Mouse (Mus musculus): ENCODE data around the gene Ubqln4. TPM values are rescaled to one million over a fixed set of nuclear protein-coding genes. Genes with fewer than 3 reads are reported as not detected.

Ubqln4 gene
- polyA plus RNA-seq, 1 experiment, result 55.9 TPM

DNA sequence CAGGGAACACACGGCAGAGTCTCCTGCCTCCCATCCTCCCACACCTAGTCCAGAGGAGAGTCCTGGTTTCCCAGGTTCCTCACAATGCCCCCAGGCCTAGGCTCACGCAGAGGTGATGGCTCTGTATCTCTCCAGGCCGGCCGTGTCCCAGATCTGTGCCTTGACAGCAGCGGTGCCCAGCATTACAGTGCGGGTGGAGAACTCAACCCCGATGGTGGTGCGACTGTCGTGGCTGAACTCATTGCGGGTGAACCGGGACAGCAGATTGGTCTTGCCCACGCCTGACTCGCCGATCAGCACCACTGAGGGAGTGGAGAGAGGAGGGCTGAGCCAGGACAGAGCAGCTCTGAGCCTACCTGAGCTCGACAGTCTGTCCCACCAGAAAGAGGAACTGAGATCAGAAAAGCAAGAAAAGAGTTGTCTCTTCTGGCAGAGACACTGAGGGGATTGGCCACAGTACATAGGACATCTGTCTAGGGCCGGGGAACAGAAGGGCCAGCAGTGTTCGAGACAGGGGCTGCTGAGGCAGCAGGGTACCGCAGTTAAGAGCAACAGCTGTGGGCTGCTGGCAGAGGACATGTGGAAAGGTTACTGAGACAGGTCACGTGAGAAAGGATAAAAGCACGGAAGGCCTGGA is 8.5 kb upstream of the Ubqln4 start:
- Histone ChIP-seq H3K36me3 (ENCODE audit: control insufficient read depth, insufficient read depth) (peaks cover 4% of the 10 kb centered on the region), H3K4me3 (ENCODE audit: insufficient read depth, poor library complexity, severe bottlenecking) (no peak overlapping the region), H3K79me2 (ENCODE audit: control insufficient read depth, insufficient read depth) (no peaks in the 10 kb centered on the region), H3K79me3 (ENCODE audit: low read depth) (no peaks in the 10 kb centered on the region), H3ac (ENCODE audit: control insufficient read depth, insufficient read length, low read depth) (no peak overlapping the region), H3K27me3 (ENCODE audit: control insufficient read depth, insufficient read depth, insufficient read length) (no peaks in the 10 kb centered on the region)
- TF ChIP-seq MYOG (IDR thresholded peaks at IDR 0.05; ENCODE audit: control insufficient read depth, extremely low read depth, insufficient read length) (no peak), CEBPB (IDR thresholded peaks at IDR 0.05; ENCODE audit: low read depth) (no peak)

DNA sequence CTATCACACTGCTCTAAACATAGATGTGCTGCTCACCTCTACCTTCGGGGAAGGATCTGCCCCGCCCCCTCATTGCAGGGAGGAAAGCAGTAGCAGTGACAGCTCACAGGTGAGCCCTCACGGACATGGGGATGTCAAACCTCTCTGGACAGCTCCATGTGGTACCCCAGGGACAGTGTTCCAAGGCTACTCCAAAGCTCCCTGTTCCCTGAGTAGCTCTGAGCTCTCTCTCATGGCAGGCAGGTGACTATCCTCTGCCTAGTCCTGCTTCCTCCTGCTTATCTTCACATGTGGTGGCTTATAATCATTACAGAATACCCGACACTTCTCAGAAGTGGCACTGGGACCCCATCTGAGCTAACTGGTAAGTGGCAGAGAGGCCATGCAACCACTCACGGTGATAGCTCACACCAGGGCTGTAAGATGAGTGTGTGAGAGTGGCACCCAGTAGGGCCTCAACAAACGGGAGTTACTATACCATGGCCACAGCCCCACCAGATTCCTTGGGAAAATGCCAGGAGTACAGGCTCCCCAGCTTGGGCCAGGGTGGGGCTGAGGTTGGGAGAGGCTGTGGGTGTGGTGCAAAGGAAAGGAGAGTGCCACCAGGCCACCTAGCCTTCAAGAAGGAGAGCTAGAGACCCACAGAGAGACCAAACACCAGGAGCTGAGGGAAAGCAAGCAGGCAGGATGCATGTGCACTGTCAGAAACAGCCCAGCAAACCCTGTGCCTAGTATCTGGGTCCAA is 6.7 kb upstream of the Ubqln4 start:
- no peak for TF ChIP-seq USF1 (IDR thresholded peaks at IDR 0.05; ENCODE audit: low read depth)
- no peak for TF ChIP-seq MYOD1 (IDR thresholded peaks at IDR 0.05; ENCODE audit: control insufficient read depth, insufficient read length, low read depth)
- Histone ChIP-seq H3K79me3 (ENCODE audit: low read depth) (peaks cover 3% of the 10 kb centered on the region), H3K36me3 (ENCODE audit: control insufficient read depth, insufficient read depth) (no peaks in the 10 kb centered on the region), H3ac (ENCODE audit: control insufficient read depth, insufficient read length, low read depth) (no peak overlapping the region), H3K79me2 (ENCODE audit: control insufficient read depth, insufficient read depth) (peaks cover 10% of the 10 kb centered on the region), H3K4me3 (ENCODE audit: insufficient read depth, poor library complexity, severe bottlenecking) (no peak overlapping the region), H3K27me3 (ENCODE audit: control insufficient read depth, insufficient read depth, insufficient read length) (no peaks in the 10 kb centered on the region)

DNA sequence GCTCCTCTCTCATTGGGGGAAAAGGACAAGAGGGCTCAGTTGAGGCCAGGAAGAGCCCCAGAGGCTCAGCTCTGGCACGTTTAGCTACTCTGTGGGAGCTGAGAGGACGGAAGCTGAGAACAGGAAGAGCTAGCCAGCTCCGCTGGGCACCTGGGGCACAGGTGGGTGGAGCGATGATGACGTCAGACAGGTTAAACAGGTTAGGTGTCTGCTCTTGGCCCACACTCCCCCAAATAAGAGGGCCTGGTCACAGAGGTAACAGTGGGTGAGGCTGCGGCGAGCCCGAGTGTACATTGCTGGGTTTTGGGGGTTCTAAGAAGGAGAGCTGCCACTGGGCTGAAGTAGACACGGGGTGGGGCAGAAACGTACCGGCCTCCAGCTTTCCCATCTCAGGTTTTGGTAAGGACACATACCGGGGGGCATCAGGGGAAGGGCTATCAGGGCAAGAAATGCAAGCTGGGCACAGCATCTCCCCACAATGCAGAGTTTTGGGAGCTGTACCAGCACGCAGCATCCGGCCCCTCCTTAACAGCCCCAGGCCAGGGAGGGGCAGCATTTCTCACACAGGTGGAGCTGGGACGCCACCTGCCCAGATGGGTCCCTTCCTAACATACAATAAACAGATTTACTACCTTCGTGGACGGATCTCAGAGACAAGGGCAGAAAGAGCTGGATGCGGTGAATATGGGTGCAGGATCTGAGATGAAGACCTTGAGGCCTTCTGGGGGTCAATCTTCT is 5.2 kb upstream of the Ubqln4 start, which contains the start of gene Rab25:
Gene Rab25 (minus strand): TSS at position 121 of the 738 bp plus-strand sequence.
- TF ChIP-seq CTCF (IDR thresholded peaks at IDR 0.05; ENCODE audit: control insufficient read depth, insufficient read depth, insufficient read length) (no peak), CEBPB (IDR thresholded peaks at IDR 0.05; ENCODE audit: low read depth) (no peak), USF1 (IDR thresholded peaks at IDR 0.05; ENCODE audit: low read depth) (no peak), MYOD1 (IDR thresholded peaks at IDR 0.05; ENCODE audit: control insufficient read depth, insufficient read length, low read depth) (no peak), MYOG (IDR thresholded peaks at IDR 0.05; ENCODE audit: control insufficient read depth, extremely low read depth, insufficient read length) (no peak), FOSL1 (IDR thresholded peaks at IDR 0.05; ENCODE audit: insufficient read depth, low read length, poor library complexity, severe bottlenecking) (no peak), MAX (IDR thresholded peaks at IDR 0.05) (no peak)

DNA sequence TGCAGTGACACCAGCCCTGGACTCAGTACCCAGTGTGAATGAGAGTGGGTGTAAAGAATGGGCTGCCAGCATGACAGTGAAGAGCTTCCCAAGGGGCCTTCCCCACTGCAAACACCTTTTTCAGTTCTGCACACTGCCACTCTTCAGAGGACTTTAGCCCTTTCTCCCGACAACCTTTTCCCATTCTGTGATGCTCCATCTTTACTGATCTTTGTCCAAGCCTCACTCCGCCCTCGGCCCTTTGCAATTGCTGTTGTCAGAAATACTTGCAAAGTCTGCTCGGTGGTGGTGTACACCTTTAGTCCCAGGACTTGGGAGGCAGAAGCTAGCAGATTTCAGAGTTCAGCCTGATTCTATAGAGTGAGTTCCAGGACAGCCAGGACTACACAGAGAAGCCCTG is 2.0 kb upstream of the Ubqln4 start:
- Histone ChIP-seq H3K79me2 (ENCODE audit: control insufficient read depth, insufficient read depth) (peaks cover 54% of the 10 kb centered on the region), H3K27me3 (ENCODE audit: control insufficient read depth, insufficient read depth, insufficient read length) (no peaks in the 10 kb centered on the region), H3K79me3 (ENCODE audit: low read depth) (peaks cover 26% of the 10 kb centered on the region), H3K4me3 (ENCODE audit: insufficient read depth, poor library complexity, severe bottlenecking) (no peak overlapping the region), H3K36me3 (ENCODE audit: control insufficient read depth, insufficient read depth) (peaks cover 14% of the 10 kb centered on the region), H3ac (ENCODE audit: control insufficient read depth, insufficient read length, low read depth) (no peak overlapping the region)
- TF ChIP-seq CTCF (IDR thresholded peaks at IDR 0.05; ENCODE audit: control insufficient read depth, insufficient read depth, insufficient read length), result no peak
- no peak for TF ChIP-seq MAX (IDR thresholded peaks at IDR 0.05)
- TF ChIP-seq USF1 (IDR thresholded peaks at IDR 0.05; ENCODE audit: low read depth), result no peak
- TF ChIP-seq MYOG (IDR thresholded peaks at IDR 0.05; ENCODE audit: control insufficient read depth, extremely low read depth, insufficient read length), result no peak
- TF ChIP-seq MYOD1 (IDR thresholded peaks at IDR 0.05; ENCODE audit: control insufficient read depth, insufficient read length, low read depth), result no peak
- no peak for TF ChIP-seq FOSL1 (IDR thresholded peaks at IDR 0.05; ENCODE audit: insufficient read depth, low read length, poor library complexity, severe bottlenecking)
- no peak for TF ChIP-seq CEBPB (IDR thresholded peaks at IDR 0.05; ENCODE audit: low read depth)

More for the DNA sequence above, 5.2 kb upstream of the Ubqln4 start, which contains the start of gene Rab25:
- Histone ChIP-seq H3K79me3 (ENCODE audit: low read depth) (peaks cover 6% of the 10 kb centered on the region), H3K4me3 (ENCODE audit: insufficient read depth, poor library complexity, severe bottlenecking) (no peak within 1 kb of the TSS), H3K36me3 (ENCODE audit: control insufficient read depth, insufficient read depth) (no peaks in the 10 kb centered on the region), H3K79me2 (ENCODE audit: control insufficient read depth, insufficient read depth) (peaks cover 22% of the 10 kb centered on the region), H3K27me3 (ENCODE audit: control insufficient read depth, insufficient read depth, insufficient read length) (no peaks in the 10 kb centered on the region), H3ac (ENCODE audit: control insufficient read depth, insufficient read length, low read depth) (no peak within 1 kb of the TSS)

DNA sequence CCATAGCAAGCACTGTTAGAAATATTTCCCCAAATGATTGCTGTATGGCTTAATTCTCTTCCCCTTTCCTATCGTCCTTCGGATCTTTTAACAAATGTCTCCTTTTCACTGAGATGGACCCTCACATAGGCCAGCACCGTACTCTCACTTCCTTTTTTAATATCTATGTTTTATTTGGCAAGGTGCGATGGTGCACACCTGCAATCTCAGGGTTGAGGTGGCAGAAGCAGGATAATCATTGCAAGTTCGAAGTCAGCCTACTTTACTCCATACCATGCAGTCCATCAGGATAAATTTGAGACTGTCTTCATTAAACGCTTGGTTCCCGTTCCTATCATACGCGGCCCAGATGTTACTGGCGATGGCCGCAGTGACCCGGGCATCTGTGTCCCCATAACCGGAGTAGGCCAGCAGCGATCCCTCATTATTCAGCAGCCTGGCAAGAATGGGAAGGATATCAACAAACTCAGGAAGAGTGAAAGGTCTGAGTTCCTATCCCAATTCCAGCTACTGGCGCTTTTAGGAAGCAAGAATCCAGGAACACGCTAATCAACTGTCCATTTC is 1.4 kb upstream of the Ubqln4 start:
- peak overlapping the region; percentile 68 for H3K4me3 ChIP-seq (ENCODE audit: insufficient read depth, poor library complexity, severe bottlenecking)
- H3ac ChIP-seq (ENCODE audit: control insufficient read depth, insufficient read length, low read depth), result peak overlapping the region; percentile 87
- H3K36me3 ChIP-seq (ENCODE audit: control insufficient read depth, insufficient read depth), result peaks cover 20% of the 10 kb centered on the region
- peaks cover 60% of the 10 kb centered on the region for H3K79me2 ChIP-seq (ENCODE audit: control insufficient read depth, insufficient read depth)
- no peak for TF ChIP-seq USF1 (IDR thresholded peaks at IDR 0.05; ENCODE audit: low read depth)
- TF ChIP-seq CTCF (IDR thresholded peaks at IDR 0.05; ENCODE audit: control insufficient read depth, insufficient read depth, insufficient read length), result no peak
- TF ChIP-seq MAX (IDR thresholded peaks at IDR 0.05), result no peak
- TF ChIP-seq FOSL1 (IDR thresholded peaks at IDR 0.05; ENCODE audit: insufficient read depth, low read length, poor library complexity, severe bottlenecking), result no peak
- no peak for TF ChIP-seq CEBPB (IDR thresholded peaks at IDR 0.05; ENCODE audit: low read depth)
- no peak for TF ChIP-seq MYOD1 (IDR thresholded peaks at IDR 0.05; ENCODE audit: control insufficient read depth, insufficient read length, low read depth)
- TF ChIP-seq MYOG (IDR thresholded peaks at IDR 0.05; ENCODE audit: control insufficient read depth, extremely low read depth, insufficient read length), result no peak
- H3K79me3 ChIP-seq (ENCODE audit: low read depth), result peaks cover 31% of the 10 kb centered on the region
- no peaks in the 10 kb centered on the region for H3K27me3 ChIP-seq (ENCODE audit: control insufficient read depth, insufficient read depth, insufficient read length)

Data from C2C12 (cell line).